Mouse (Mus musculus) intestine, postnatal 0 days (tissue): ENCODE data around the gene Gm9918. TPM values are rescaled to one million over a fixed set of nuclear protein-coding genes. Genes with fewer than 3 reads are reported as not detected.

Experiments used
- ATAC-seq: fragments of 200-750 bp; cut with Nextera tagmentation; 2 replicates; pipeline ENCODE4 v1.8.0; 2017; ENCODE audit warnings: mild to moderate bottlenecking, moderate TSS enrichment, moderate library complexity
- H3K27ac ChIP-seq: fragments of 300-500 bp; sonication (generic); 2 replicates; pipeline ENCODE4 v1.5.1; 2014; ENCODE audit warnings: mild to moderate bottlenecking, low read depth, low read length, moderate library complexity
- H3K27me3 ChIP-seq: fragments of 300-500 bp; sonication (generic); replicated peaks from 2 replicates; pipeline ENCODE4 v1.6.1; 2014; ENCODE audit warnings: low read length, mixed read lengths; ENCODE audit not compliant: control insufficient read depth, insufficient read depth
- H3K36me3 ChIP-seq: fragments of 300-500 bp; sonication (generic); 2 replicates; pipeline ENCODE4 v1.6.1; 2014; ENCODE audit warnings: mild to moderate bottlenecking, moderate library complexity; ENCODE audit not compliant: control insufficient read depth, insufficient read depth
- H3K4me1 ChIP-seq: fragments of 300-500 bp; sonication (generic); replicated peaks from 2 replicates; pipeline ENCODE4 v1.6.1; 2014; ENCODE audit warnings: antibody characterized with exemption, low read length, mixed read lengths; ENCODE audit not compliant: control insufficient read depth, insufficient read depth
- H3K4me2 ChIP-seq: fragments of 300-500 bp; sonication (generic); replicated peaks from 2 replicates; pipeline ENCODE4 v1.6.1; 2014; ENCODE audit warnings: low read depth, mild to moderate bottlenecking, moderate library complexity
- H3K4me3 ChIP-seq: fragments of 300-500 bp; sonication (generic); 2 replicates; pipeline ENCODE4 v1.5.1; 2014; ENCODE audit warnings: low read depth, low read length
- H3K9ac ChIP-seq: fragments of 300-500 bp; sonication (generic); 2 replicates; pipeline ENCODE4 v1.6.1; 2014; ENCODE audit warnings: mild to moderate bottlenecking, low read depth, low read length
- H3K9me3 ChIP-seq: fragments of 300-500 bp; sonication (generic); 2 replicates; pipeline ENCODE4 v1.6.1; 2016; ENCODE audit warnings: mixed run types; ENCODE audit not compliant: control insufficient read depth
- CTCF ChIP-seq: sonication (generic); IDR thresholded peaks from 2 replicates; pipeline ENCODE4 v1.5.1; 2016; ENCODE audit warnings: low read depth, mild to moderate bottlenecking, control low read depth, antibody characterized with exemption, moderate library complexity
- WGBS: fragments of 180-500 bp; shearing (Covaris S2); extraction: QIAGEN DNeasy Blood & Tissue Kit; methylation state at CpG from one replicate; pipeline ENCODE4 v1.1.7; 2014; 5-methylcytosine and 5-hydroxymethylcytosine counted together
- polyA plus RNA-seq: library from polyadenylated mRNA; unstranded; fragments of >200 nt; fragmentation: Nextera tagmentation; extraction: Ambion mirVana; gene quantifications from 2 replicates; pipeline ENCODE4 v1.2.1, GENCODE M21; 2015

The Gm9918 gene
- polyA plus RNA-seq, 1 experiment from 2014 or later: not detected

- no peaks in the 10 kb centered on the region for H3K36me3 ChIP-seq
- H3K9ac ChIP-seq: peak overlapping the region; percentile 47
- no peaks in the 10 kb centered on the region for H3K27me3 ChIP-seq
- WGBS: under 1% methylated on average over 56 of the region's 65 CpGs
- peak; percentile 34 for ATAC-seq
- H3K4me1 ChIP-seq: peaks cover 13% of the 10 kb centered on the region
- peak overlapping the region; percentile 91 for H3K27ac ChIP-seq
- H3K4me3 ChIP-seq: peak overlapping the region; percentile 75
- TF ChIP-seq CTCF: no peak
- H3K9me3 ChIP-seq: no peaks in the 10 kb centered on the region
- H3K4me2 ChIP-seq: peak overlapping the region; percentile 97
Measured at GRCm38 (mm10) chr15:102247252-102248130, 22.9 kb upstream of the Gm9918 start.

GRCm38 (mm10) chr15:102248131-102248811 lies 22.1 kb upstream of the Gm9918 start:
- peaks cover 13% of the 10 kb centered on the region for H3K4me1 ChIP-seq
- no peaks in the 10 kb centered on the region for H3K27me3 ChIP-seq
- ATAC-seq: no peak
- no peak for TF ChIP-seq CTCF
- H3K4me2 ChIP-seq: peak overlapping the region; percentile 97
- no peaks in the 10 kb centered on the region for H3K36me3 ChIP-seq
- H3K9ac ChIP-seq: peak overlapping the region; percentile 47; the same call in 1 of the 2 replicates
- WGBS: 28% methylated on average over 8 of the region's 8 CpGs
- peak overlapping the region; percentile 75 for H3K4me3 ChIP-seq
- H3K9me3 ChIP-seq: no peaks in the 10 kb centered on the region
- peak overlapping the region; percentile 91; the same call in 1 of the 2 replicates for H3K27ac ChIP-seq

DNA sequence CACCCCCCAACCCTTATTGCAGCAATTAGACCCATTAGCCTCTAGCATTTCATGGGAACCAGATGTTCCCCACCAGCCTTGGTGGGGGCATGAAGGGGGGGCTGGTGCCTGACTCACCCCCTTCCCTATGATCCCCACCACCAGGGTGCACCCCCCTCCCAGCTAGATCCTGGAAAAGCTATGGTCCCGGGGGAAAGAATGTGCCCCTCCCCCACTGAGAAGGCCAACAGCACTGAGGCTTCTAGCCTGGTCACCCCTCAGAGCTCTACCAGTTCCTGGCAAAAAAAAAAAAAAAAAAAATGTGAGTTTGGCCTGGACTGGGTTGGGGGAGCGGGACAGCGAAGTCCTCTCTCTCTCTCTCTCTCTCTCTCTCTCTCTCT lies 21.6 kb upstream of the Gm9918 start:
- H3K27ac ChIP-seq: no peak overlapping the region; the same call in 1 of the 2 replicates
- H3K4me3 ChIP-seq: no peak overlapping the region
- no peaks in the 10 kb centered on the region for H3K27me3 ChIP-seq
- no peaks in the 10 kb centered on the region for H3K36me3 ChIP-seq
- no peak overlapping the region for H3K9ac ChIP-seq
- H3K4me1 ChIP-seq: peaks cover 13% of the 10 kb centered on the region
- WGBS: 48% methylated on average over 3 of the region's 3 CpGs
- H3K9me3 ChIP-seq: no peaks in the 10 kb centered on the region
- peak overlapping the region; percentile 48; the same call in 1 of the 2 replicates for H3K4me2 ChIP-seq
- ATAC-seq: no peak
- TF ChIP-seq CTCF: no peak

- WGBS: 12% methylated on average over 13 of the region's 13 CpGs
- H3K27me3 ChIP-seq: no peaks in the 10 kb centered on the region
- H3K4me2 ChIP-seq: peak overlapping the region; percentile 48
- no peak overlapping the region for H3K27ac ChIP-seq
- no peaks in the 10 kb centered on the region for H3K9me3 ChIP-seq
- TF ChIP-seq CTCF: no peak
- no peak overlapping the region for H3K9ac ChIP-seq
- ATAC-seq: no peak
- H3K4me3 ChIP-seq: no peak overlapping the region
- no peaks in the 10 kb centered on the region for H3K36me3 ChIP-seq
- peaks cover 13% of the 10 kb centered on the region for H3K4me1 ChIP-seq
Measured at GRCm38 (mm10) chr15:102249251-102249691, 21.1 kb upstream of the Gm9918 start.

GRCm38 (mm10) chr15:102249967-102250366 lies 20.4 kb upstream of the Gm9918 start:
- WGBS: 43% methylated on average over 9 of the region's 9 CpGs
- Histone ChIP-seq H3K4me3 (no peak overlapping the region), H3K4me1 (peaks cover 11% of the 10 kb centered on the region), H3K9ac (no peak overlapping the region), H3K4me2 (no peak overlapping the region; the same call in 1 of the 2 replicates), H3K36me3 (no peaks in the 10 kb centered on the region), H3K27ac (no peak overlapping the region), H3K27me3 (no peaks in the 10 kb centered on the region), H3K9me3 (no peaks in the 10 kb centered on the region)
- no peak for TF ChIP-seq CTCF
- no peak for ATAC-seq

DNA sequence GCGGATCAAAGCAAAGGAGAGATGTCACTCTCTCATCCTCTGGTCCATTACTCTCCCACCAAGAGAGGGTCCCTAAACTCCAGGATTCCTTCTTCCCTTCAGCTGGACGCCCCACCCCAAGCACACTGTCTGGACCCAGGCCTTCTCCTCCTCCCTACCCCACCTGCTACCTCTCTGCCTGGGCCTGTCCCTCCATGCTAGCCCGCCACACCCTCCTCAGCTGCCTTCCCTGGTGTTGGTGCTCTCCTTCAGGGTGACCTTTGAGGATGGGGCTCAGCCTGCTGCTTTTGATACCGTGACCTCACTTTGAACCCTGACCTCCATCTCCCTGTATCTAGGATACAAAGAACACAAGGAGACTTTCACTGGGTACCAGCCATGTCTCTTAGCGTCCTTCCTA lies 19.8 kb upstream of the Gm9918 start:
- H3K9ac ChIP-seq: no peak overlapping the region
- no peak for TF ChIP-seq CTCF
- no peak for ATAC-seq

More for the DNA sequence above, 19.8 kb upstream of the Gm9918 start:
- Histone ChIP-seq H3K4me3 (no peak overlapping the region), H3K27ac (no peak overlapping the region), H3K27me3 (no peaks in the 10 kb centered on the region), H3K4me2 (no peak overlapping the region), H3K9me3 (no peaks in the 10 kb centered on the region), H3K36me3 (no peaks in the 10 kb centered on the region), H3K4me1 (0 out of 2 replicates have a peak, but pooled peaks cover 5% of the 10 kb centered on the region)
- 65% methylated on average over 5 of the region's 5 CpGs for whole genome bisulfite sequencing
